Mouse (Mus musculus): ENCODE results near the gene Zfp454.

The Zfp454 gene

GRCm38 (mm10) chr11:50841023-50841735 lies 46.3 kb downstream of the Zfp454 start, which contains the start of gene Zfp879:
Gene Zfp879 (minus strand): TSS chr11:50841552.
- peak; percentile 76 for DNase-seq (ENCODE audit: low read depth, low spot score)

DNA sequence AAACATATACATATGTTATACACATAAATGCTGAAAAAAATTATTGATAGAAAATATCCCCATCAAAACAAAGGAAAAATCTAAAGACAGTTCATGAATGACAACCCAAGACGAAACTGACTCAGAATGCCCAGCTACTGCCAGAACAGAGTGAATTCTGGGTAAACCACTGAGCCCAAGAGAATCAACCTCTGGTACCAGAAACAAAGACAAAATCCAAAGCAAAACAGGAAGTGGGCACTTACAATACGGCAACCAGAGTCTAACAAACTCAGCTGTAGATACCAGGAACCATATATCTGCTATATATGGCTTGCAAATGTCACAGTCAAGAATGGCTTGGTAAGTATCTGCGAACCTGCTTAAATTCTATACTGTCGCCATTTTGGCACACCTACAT lies 51.7 kb downstream of the Zfp454 start:
- no peak for DNase-seq (ENCODE audit: low read depth, low spot score)

DNA sequence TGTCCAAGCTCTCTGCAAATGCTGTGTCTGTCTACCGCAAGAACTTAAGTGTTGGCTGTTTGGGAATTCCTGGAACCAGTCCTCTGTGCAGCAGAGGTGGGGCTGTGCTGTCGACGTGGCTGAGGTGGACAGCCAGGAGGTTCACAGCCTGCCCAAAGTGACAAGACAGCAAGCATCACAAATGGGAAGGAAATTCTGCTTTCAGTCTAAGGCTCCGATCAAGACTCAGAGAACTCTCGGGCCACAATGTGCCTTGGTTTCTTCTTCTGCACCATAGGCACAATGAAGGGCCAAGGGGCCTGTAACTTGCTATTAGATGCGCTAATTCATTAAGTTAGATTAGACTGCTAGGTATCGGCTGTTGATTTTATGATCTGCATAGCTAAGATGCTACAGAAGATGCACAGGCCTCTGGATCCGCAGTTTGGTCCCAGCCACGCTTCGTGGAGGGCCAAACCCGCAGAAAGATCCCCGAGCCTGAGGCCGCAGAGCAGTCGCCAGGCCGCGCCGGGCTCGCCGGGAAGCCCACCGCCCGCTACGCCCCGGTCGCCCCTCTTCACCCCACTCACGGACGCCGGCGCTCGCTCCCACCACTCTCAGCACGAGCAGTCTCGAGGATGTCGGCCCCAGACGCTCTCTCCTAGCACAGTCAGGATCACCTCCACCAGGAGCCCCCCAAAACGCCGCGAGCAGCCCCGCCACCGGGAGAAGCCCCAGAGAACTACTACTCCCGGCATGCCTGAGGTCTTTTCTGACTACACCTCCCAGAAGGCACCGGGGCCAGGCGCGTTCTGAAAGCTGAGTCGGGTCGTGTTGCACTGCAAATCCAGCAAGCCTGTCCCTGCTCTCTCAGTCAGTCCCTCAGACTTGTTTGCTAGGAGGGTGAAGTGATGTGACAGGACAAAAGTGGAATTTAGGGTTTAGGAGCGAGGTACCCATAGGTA lies 60.2 kb downstream of the Zfp454 start, which contains the start of gene Zfp354c:
Gene Zfp354c, minus strand, starts transcription at position 715 of the 944 bp plus-strand sequence.
- peak; percentile 65 for DNase-seq (ENCODE audit: low read depth, low spot score)

DNA sequence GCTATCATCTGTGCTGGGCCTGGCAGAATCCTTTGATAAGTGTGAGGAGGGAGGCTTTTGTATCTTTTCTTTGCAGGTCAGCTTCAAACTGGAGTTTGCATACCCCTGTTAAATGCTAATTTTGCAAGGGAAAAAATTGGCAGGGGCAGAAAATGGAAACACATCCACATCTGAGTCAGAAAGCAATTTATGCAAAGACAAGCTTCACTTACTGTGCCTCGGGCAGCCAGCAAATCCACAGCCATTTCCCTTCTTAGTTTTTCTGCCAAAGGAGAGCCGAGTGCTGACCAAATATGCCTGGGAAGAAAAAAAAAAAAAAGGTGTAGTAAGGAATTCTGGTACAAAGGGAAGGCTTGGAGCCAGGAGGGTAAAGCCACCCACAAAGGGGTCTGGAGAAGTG lies 61.2 kb downstream of the Zfp454 start:
- DNase-seq (ENCODE audit: low read depth, low spot score): no peak

Data from WW6 (cell line).